Mouse (Mus musculus) E14TG2a.4 (cell line): ENCODE results near the gene Trpc5os.

ENCODE experiments used
- CTCF ChIP-seq: conservative IDR thresholded peaks from 2 replicates; pipeline ENCODE4 v1.5.1; 2014; ENCODE audit warnings: low read length
- NANOG ChIP-seq: IDR thresholded peaks from 2 replicates; pipeline ENCODE4 v1.6.1; 2014; ENCODE audit warnings: borderline replicate concordance, low read length, mixed read lengths

GRCm38 (mm10) chrX:144423848-144424247 lies 32.5 kb upstream of the Trpc5os start:
- TF ChIP-seq CTCF (no peak), NANOG (no peak)
